Mouse (Mus musculus) heart, adult 2 months (tissue): ENCODE results near the gene 1700015G11Rik. TPM values are rescaled to one million over a fixed set of nuclear protein-coding genes. Genes with fewer than 3 reads are reported as not detected.

Experiments
- DNase-seq, 2 experiments: peaks; one replicate each; pipeline ENCODE4 v3.0.0; 2021
- H3K27ac ChIP-seq: fragments of 200-600 bp; 2 replicates; pipeline ENCODE4 v1.8.1; 2022
- H3K27me3 ChIP-seq: fragments of 200-500 bp; 2 replicates; pipeline ENCODE4 v1.6.1; 2012; ENCODE audit warnings: mild to moderate bottlenecking, low read length, inconsistent platforms, mixed read lengths; ENCODE audit not compliant: control insufficient read depth, insufficient read depth
- H3K36me3 ChIP-seq: fragments of 200-500 bp; 2 replicates; pipeline ENCODE4 v1.6.1; 2012; ENCODE audit warnings: low read length, inconsistent platforms; ENCODE audit not compliant: control insufficient read depth, insufficient read depth
- H3K4me1 ChIP-seq: fragments of 200-500 bp; 2 replicates; pipeline ENCODE4 v1.6.1; 2011; ENCODE audit warnings: low read length; ENCODE audit not compliant: control insufficient read depth, insufficient read depth
- H3K4me3 ChIP-seq: fragments of 200-600 bp; 2 replicates; pipeline ENCODE4 v1.8.1; 2022
- H3K79me2 ChIP-seq: fragments of 200-500 bp; replicated peaks from 2 replicates; pipeline ENCODE4 v1.6.1; 2012; ENCODE audit warnings: mild to moderate bottlenecking, inconsistent platforms, low read length, moderate library complexity, mixed read lengths; ENCODE audit not compliant: control insufficient read depth, insufficient read depth
- H3K9ac ChIP-seq: fragments of 200-500 bp; 2 replicates; pipeline ENCODE4 v1.6.1; 2012; ENCODE audit warnings: low read depth, mild to moderate bottlenecking, control low read depth, inconsistent platforms, low read length, mixed read lengths
- CTCF ChIP-seq: fragments of 200-600 bp; IDR thresholded peaks from 2 replicates; pipeline ENCODE4 v1.8.1; 2022; ENCODE audit warnings: antibody characterized with exemption, mild to moderate bottlenecking, moderate library complexity
- EP300 ChIP-seq: fragments of 200-500 bp; IDR thresholded peaks from 2 replicates; pipeline ENCODE4 v1.6.1; 2011; ENCODE audit warnings: low read depth, low read length, control low read depth; ENCODE audit not compliant: insufficient read depth
- POLR2A ChIP-seq: fragments of 200-500 bp; IDR thresholded peaks from 2 replicates; pipeline ENCODE4 v1.6.1; 2011; ENCODE audit warnings: mild to moderate bottlenecking, low read depth, low read length, control low read depth; ENCODE audit not compliant: insufficient read depth
- WGBS: fragments of 180-500 bp; shearing (Covaris S2); methylation state at CpG from one replicate; pipeline ENCODE4 v1.1.7; 2018; 5-methylcytosine and 5-hydroxymethylcytosine counted together
- intact Hi-C: fragments of 180-260 bp; cut with DNase I; formaldehyde crosslinking; loops from one replicate; pipeline ENCODE4 v1.15.1; 2025
- polyA plus RNA-seq: library from polyadenylated mRNA; depleted of rRNA; stranded (reverse); fragments of >200 nt; gene quantifications from 2 replicates; pipeline ENCODE4 v1.2.3, GENCODE M21; 2012
- total RNA-seq, 2 experiments: library from RNA; stranded (reverse); gene quantifications; 2 replicates each; pipeline ENCODE4 v1.2.3; 2021

The 1700015G11Rik gene
- total and polyA plus RNA-seq, 3 experiments = not detected

- intact Hi-C loops = no loop called here
- DNase-seq = no peak
Measured at GRCm38 (mm10) chr7:51991020-51991419, 24.5 kb downstream of the 1700015G11Rik start.

GRCm38 (mm10) chr7:51986909-51987308 is 28.6 kb downstream of the 1700015G11Rik start:
- intact Hi-C loops = no loop called here
- H3K79me2 ChIP-seq = no peaks in the 10 kb centered on the region
- H3K4me3 ChIP-seq = no peak overlapping the region
- no peaks in the 10 kb centered on the region for H3K36me3 ChIP-seq
- WGBS = 50% methylated on average over 6 of the region's 6 CpGs
- DNase-seq = no peak
- no peak for TF ChIP-seq POLR2A
- no peak for TF ChIP-seq CTCF
- TF ChIP-seq EP300 = no peak
- H3K27ac ChIP-seq = no peak overlapping the region
- H3K27me3 ChIP-seq = no peaks in the 10 kb centered on the region
- H3K9ac ChIP-seq = no peak overlapping the region
- no peaks in the 10 kb centered on the region for H3K4me1 ChIP-seq

More at GRCm38 (mm10) chr7:51991020-51991419, 24.5 kb downstream of the 1700015G11Rik start:
- TF ChIP-seq POLR2A (no peak), EP300 (no peak), CTCF (no peak)
- H3K36me3 ChIP-seq = no peaks in the 10 kb centered on the region
- no peaks in the 10 kb centered on the region for H3K79me2 ChIP-seq
- no peak overlapping the region for H3K9ac ChIP-seq
- no peaks in the 10 kb centered on the region for H3K27me3 ChIP-seq
- 78% methylated on average over 3 of the region's 3 CpGs for WGBS
- no peak overlapping the region for H3K4me3 ChIP-seq
- H3K27ac ChIP-seq = no peak overlapping the region
- H3K4me1 ChIP-seq = no peaks in the 10 kb centered on the region

DNA sequence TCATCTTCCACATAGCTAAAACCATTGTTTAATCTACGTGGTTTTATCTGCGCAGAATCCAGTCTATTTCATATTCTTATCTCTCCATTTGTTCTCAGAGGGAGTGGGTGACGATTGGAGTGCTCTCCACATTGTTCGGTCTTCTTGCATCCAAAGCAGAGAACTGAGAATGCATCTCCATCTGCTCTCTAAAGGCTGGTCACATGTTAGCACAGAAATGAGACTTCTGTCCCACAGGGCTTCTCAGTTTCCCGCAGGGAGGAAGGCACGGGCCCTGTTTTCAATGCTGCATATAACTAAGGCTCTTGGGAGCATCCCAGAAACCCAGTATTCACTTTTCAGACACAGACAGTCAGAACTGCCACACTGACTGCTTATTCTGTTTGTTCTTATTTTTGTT is 29.8 kb downstream of the 1700015G11Rik start:
- Histone ChIP-seq H3K27me3 (no peaks in the 10 kb centered on the region), H3K27ac (no peak overlapping the region), H3K4me3 (no peak overlapping the region), H3K9ac (no peak overlapping the region), H3K4me1 (no peaks in the 10 kb centered on the region), H3K79me2 (no peaks in the 10 kb centered on the region), H3K36me3 (no peaks in the 10 kb centered on the region)
- WGBS = 57% methylated on average over 6 of the region's 6 CpGs
- no peak for DNase-seq
- TF ChIP-seq POLR2A (no peak), EP300 (no peak), CTCF (no peak)
- intact Hi-C loops = no loop called here

GRCm38 (mm10) chr7:51982303-51982702 is 33.2 kb downstream of the 1700015G11Rik start:
- TF ChIP-seq POLR2A = no peak
- TF ChIP-seq EP300 = no peak
- no peak for TF ChIP-seq CTCF
- Histone ChIP-seq H3K4me1 (no peaks in the 10 kb centered on the region), H3K36me3 (no peaks in the 10 kb centered on the region), H3K9ac (no peak overlapping the region), H3K27me3 (no peaks in the 10 kb centered on the region), H3K79me2 (no peaks in the 10 kb centered on the region), H3K27ac (no peak overlapping the region), H3K4me3 (no peak overlapping the region)
- intact Hi-C loops = no loop called here
- 22% methylated on average over 1 of the region's 1 CpGs for WGBS
- DNase-seq = no peak

GRCm38 (mm10) chr7:51979271-51979670 is 36.3 kb downstream of the 1700015G11Rik start:
- no peaks in the 10 kb centered on the region for H3K27me3 ChIP-seq
- no peak for DNase-seq
- H3K27ac ChIP-seq = no peak overlapping the region
- TF ChIP-seq EP300 (no peak), CTCF (peak; percentile 78), POLR2A (no peak)
- H3K4me1 ChIP-seq = no peaks in the 10 kb centered on the region
- WGBS = 52% methylated on average over 5 of the region's 5 CpGs
- H3K36me3 ChIP-seq = no peaks in the 10 kb centered on the region
- H3K79me2 ChIP-seq = no peaks in the 10 kb centered on the region
- H3K9ac ChIP-seq = no peak overlapping the region
- intact Hi-C loops = no loop called here
- H3K4me3 ChIP-seq = no peak overlapping the region

GRCm38 (mm10) chr7:51975181-51975580 is 40.3 kb downstream of the 1700015G11Rik start:
- no peak overlapping the region for H3K9ac ChIP-seq
- no peaks in the 10 kb centered on the region for H3K79me2 ChIP-seq
- TF ChIP-seq POLR2A (no peak), CTCF (no peak), EP300 (no peak)
- DNase-seq = no peak
- no peak overlapping the region for H3K27ac ChIP-seq
- H3K4me1 ChIP-seq = no peaks in the 10 kb centered on the region
- WGBS = 74% methylated on average over 6 of the region's 6 CpGs
- H3K4me3 ChIP-seq = no peak overlapping the region
- no peaks in the 10 kb centered on the region for H3K27me3 ChIP-seq
- intact Hi-C loops = no loop called here
- no peaks in the 10 kb centered on the region for H3K36me3 ChIP-seq
